Mouse (Mus musculus) testis, postnatal 10 days (tissue): Measurements from ENCODE around the gene Strap.

Experiments
- DNase-seq: peaks from one replicate; pipeline ENCODE4 v3.0.0; 2021; ENCODE audit warnings: low spot score

Gene Strap

DNA sequence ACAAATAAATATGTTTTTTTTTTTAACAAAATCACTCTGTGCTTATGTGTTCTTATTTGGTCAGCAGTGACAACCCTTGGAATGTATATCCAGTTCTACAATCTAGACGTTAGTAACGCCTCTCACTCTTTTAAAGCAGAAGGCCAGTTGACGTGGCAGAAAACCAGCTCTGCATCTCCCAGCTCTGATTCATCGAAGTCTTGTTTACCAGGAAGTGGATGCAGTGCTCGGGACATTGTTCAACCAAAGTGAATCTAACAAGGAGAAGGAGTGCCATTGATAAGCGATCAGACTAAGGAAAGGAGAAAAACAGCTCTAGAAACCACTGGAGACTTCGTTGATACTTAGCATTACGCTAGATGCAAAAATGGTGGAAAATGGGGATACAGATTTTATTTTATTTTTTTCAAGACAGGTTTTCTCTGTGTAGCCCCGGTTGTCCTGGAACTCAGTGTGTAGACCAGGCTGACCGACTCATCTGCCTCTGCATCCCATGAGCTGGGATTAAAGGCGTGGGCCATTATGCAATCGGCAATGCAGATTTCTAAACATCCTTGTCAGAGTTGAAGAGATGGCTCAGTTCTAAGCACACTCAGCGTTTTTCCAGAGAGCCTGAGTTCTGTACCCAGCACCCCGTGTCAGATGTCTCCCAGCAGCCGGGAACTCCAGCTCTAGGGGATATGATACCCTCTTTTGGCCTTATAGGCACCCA is 12.5 kb upstream of the Strap start:
- DNase-seq: no peak

DNA sequence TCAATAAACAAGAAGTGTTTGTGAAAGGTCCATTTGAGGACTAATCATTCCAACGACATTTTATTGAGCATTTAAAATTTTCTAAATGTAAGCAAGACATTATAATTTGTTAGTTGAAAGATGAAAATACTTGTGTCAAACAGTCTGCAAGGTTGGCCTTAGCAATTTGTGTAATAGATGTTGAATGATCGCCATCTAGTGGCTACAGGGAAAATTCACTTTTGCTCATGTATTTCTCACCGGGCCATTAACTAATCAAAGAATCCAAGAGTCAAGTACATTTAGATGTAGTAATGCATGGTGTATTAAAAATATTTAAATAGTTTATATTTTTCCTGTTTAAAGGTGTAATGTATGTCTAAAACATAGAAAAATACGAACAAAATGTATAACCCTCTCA is 11.0 kb upstream of the Strap start:
- DNase-seq: no peak

DNA sequence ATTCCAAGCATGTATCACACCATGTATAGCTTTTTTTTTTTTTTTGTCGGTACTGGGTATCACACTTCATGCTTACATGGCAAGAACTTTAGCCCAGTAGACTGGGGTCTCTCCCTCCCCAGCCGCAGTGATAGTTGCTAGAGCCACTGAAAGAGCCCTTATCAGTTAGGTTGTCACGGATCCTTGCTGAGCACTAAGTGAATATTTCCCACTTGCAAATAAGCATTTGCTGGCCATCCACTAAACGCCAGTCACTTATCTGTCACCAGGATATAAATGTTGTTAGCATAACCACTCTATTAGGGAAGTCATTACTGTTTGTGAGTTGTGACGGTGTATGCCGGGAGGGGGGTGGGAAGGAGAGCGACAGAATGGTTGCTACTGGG is 425 bp upstream of the Strap start:
- DNase-seq: no peak

- peak; percentile 49 for DNase-seq
Observed at GRCm38 (mm10) chr6:137735671-137736238, 877 bp downstream of the Strap start.

DNA sequence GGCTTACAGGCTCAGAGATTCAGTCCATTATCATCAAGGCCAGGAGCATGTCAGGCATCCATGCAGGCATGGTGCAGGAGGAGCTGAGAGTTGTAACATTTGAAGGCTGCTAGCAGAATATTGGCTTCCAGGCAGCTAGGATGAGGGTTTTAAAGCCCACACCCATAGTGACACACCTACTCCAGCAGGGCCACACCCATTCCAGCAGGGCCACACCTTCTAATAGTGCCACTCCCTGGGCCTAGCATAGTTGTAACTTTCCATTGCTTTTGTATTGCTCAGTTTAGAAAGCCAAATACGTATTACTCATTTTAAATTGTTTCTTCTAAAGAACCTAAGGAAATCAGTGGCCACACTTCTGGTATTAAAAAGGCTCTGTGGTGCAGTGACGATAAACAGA is 6.1 kb downstream of the Strap start:
- DNase-seq: no peak

DNA sequence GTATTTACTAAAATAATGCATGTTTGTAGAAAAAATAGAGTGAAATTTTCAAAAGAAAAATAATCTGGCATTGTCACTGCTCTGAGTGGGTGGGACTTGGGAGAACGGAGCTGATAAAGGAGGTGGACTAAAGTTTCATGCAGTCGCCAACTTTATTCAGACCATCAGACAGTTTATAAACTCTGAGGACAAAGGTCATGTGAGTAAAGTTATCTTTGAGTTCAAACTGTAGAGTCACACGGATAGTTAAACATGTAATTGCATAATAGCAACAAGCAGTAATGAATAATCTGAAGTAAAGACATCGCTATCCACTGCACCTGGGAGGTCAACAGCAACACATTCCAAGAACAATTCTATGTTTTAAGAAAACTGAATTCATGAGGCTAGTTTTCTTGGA is 9.8 kb downstream of the Strap start:
- DNase-seq: no peak

GRCm38 (mm10) chr6:137747174-137747928 is 12.5 kb downstream of the Strap start:
- no peak for DNase-seq

- no peak for DNase-seq
Observed at GRCm38 (mm10) chr6:137751551-137752274, 16.8 kb downstream of the Strap start.

- no peak for DNase-seq
Observed at GRCm38 (mm10) chr6:137752275-137752655, 17.4 kb downstream of the Strap start.

DNA sequence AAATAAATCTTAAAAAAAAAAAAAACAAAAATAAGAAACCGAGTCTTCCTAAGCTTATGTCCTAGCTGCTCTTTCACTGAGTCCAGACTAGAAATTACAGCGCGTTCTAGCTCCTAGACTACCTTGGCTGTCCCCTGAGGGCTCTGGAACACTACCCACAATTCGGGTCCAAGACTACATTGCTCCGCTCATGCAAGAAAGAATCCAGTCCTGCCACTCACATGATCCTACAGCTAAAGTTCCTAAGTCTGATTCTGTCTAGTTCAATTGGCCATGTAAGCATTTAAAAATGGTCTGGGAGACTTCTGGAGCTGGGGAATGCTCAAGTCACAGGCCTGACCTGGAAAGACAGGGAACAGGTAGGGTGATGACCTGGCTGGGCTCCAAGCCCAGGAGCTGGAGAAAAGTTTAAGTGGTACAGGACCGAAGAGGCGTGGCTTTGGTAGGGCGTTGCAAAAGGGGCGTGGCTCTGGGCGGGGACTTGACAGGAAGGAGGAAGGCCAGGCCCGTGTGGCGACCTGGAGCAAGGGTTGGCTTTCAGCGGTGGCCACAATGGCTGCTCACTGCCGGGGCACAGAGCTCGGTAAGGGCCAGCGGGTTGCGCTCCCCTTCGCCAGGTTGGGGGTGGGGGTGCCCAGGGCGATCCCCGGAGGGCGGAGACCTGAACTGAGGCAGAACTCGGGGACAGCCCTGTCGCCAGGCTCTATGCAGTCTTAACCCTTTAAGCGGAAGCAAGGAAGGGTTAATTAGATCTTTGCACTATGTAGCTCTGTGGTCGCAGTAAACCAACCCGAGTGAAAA is 19.4 kb downstream of the Strap start, which contains the start of gene Dera:
TSS of gene Dera (plus strand) at position 491 of the 801 bp plus-strand sequence.
- DNase-seq: peak; percentile 96

DNA sequence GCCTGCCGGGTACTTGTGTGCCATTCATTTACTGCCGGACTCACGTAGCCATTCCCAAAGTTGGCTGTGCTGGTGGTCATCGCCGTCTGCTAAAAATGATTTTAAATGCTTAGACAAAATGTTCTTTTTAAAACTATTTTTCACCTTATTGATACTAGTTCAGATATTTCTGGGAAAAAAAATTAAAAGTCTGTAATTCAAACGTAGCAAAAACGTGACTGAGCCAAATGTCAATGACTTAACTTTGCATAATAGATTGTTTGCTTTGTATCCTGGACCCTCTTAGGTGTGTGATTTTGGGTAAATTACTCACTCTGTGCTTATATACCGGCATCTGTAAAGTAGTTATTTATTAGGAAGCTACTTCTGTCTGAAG is 20.0 kb downstream of the Strap start:
- DNase-seq: no peak

DNA sequence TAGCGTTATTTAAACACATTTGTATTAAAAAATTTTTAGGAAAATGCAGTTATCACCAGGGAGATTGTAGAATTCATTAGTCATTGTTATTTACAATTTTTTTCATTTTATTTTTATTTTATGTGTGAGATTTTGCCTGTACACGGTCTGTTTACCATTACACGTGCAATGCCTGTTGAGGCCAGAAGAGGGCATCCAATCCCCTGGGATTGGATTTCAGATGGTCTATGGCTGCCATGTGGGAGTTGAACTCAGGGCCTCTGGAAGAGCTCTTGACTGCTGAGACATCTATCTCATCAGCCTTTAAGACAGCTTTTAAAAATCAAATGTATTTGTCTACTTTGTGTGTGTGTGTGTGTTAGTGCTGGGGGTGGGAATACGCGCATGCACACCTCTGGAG is 21.4 kb downstream of the Strap start:
- peak; percentile 49 for DNase-seq

DNA sequence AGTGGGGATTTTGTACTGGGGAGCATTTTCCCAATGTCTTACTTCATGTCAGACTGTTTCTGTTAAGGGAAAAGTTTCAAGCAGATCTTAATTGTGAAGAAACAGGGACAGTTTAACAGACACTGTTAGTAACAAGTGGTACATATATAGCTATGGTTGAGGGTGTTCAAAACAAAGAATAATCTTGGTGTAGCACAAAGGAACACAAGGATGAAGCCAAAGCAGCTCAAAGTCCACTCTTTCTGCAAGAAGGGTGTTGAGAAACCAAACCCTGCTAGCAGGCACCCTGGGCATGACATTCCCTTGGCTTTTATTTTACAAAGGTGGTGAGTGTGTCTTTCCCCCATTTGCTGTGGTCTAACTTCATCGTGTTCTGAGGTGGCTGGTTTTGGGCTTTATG is 23.0 kb downstream of the Strap start:
- DNase-seq: peak; percentile 7

DNA sequence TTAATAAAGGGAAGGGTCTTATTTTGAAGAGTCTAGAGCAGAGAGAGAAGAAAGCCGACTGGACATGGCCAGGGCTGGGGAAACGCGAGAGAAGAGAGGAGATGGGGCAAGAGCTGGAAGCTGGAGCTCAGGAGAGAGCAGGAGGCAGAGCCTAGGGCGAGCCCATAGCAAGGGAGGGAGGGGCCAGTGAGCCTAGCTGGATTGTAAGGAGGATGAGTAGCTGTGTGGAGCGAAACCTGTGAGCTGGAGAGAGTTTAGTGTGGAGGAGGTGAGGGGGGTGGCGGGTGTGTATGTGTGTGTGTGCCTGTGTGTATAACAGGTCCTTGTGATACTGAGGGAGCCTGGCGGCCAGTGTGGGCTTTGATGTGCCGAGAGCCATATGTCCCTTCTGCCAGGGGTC is 24.8 kb downstream of the Strap start:
- no peak for DNase-seq

- no peak for DNase-seq
Observed at GRCm38 (mm10) chr6:137760966-137761365, 26.1 kb downstream of the Strap start.

GRCm38 (mm10) chr6:137764572-137765210 is 29.8 kb downstream of the Strap start:
- no peak for DNase-seq

DNA sequence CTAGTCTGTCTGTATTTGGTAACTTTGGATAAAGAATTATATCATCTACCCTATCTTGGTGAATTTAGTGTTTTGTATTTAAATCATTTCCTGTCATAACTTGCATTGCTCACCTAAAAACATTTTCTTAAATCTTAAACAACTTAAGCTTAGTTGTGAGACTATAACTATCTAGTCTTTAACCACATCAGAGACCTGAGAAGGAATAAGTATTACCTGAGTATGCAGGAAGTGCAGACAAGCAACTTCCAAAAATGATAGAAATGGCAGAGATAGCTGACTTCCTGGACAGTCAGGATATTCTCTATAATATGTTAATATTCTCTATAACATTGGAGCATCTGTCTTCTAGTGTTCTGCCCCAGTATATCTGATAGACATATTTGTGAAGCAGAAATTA is 31.3 kb downstream of the Strap start:
- no peak for DNase-seq

DNA sequence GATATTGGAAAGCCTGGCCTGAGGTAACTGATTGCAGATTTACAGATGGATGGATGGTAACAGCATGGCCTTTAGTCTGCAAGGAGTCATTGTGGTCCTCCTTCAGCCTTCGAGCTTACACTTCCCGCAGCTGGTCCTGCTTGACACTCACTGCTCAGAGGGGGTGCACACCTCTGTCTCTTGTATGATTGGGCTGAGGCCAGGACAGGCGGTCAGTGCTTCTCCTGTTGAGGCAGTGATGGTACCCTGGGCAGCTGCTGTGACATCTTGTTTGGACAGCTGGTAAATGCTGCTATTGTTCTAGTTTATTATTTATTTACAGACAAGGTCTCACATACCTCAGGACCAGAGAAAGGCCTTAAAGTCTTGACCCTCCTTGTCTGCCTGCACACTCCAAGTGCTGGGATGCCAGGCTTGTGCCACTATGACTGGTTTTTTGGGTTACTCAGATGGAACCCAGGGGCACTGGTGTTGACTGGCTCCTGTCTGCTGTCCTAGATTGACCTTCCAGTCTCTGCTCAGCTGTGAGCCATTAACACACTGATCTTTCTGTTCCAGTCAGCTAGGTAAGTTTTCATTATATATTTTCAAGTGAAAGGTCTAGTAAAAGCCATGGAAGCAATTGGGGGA is 36.9 kb downstream of the Strap start:
- DNase-seq: peak; percentile 33

DNA sequence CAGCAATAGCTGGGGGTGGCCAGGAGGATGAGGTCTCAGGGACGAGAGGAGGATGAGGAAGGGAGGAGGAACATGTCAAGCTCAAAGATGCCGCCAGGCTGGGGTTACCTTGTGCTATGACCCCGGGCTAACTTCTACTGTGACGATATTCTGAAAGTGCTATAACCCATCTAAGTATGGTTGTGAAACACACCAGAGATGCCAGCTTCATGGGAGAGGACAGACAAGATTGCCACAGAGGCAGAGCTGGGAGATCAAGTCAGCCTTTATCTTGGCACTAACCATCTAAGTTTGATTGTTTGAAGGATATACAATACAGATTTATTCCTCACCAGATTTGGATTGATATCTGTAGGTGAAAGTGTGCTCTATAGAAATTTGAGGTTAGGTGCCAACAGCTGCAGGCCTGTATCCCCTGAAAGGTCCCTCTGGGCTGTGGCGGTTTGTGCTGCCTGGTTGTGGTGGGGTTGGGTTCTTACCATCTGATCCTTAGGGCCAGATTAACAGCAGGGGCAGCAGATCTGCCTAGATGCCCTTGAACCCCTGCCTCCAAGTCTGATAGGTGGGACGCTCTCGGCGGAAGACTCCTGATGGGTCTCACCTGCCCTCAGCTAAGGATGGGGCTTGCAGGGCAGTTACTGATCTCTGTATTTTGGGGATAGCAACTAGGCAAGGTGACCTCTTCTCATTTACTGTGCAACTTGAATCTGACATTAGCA is 38.2 kb downstream of the Strap start:
- peak; percentile 23 for DNase-seq

GRCm38 (mm10) chr6:137773637-137774028 is 38.8 kb downstream of the Strap start:
- peak; percentile 14 for DNase-seq
